Mouse (Mus musculus) brain, adult 2 months (tissue): ENCODE data around the gene Arf1.

Source experiments
- DNase-seq: peaks from one replicate; pipeline ENCODE4 v3.0.0; 2011; ENCODE audit warnings: low read depth, low spot score

Gene Arf1

GRCm38 (mm10) chr11:59228122-59228953, at the start of gene Arf1:
Gene Arf1, minus strand, starts transcription at chr11:59228270.
- DNase-seq: peak; percentile 98

- DNase-seq: no peak
These were observed 48.8 kb upstream of the Arf1 start for GRCm38 (mm10) chr11:59276877-59277276.

GRCm38 (mm10) chr11:59274184-59274583, 46.1 kb upstream of the Arf1 start:
- no peak for DNase-seq

- DNase-seq: no peak
These were observed 38.7 kb upstream of the Arf1 start for GRCm38 (mm10) chr11:59266727-59267126.

GRCm38 (mm10) chr11:59265154-59265813, 37.2 kb upstream of the Arf1 start:
- no peak for DNase-seq

- DNase-seq: no peak
These were observed 36.5 kb upstream of the Arf1 start for GRCm38 (mm10) chr11:59264593-59264992.

GRCm38 (mm10) chr11:59263870-59264563, 35.9 kb upstream of the Arf1 start:
- peak; percentile 59 for DNase-seq

GRCm38 (mm10) chr11:59262308-59262707, 34.2 kb upstream of the Arf1 start:
- DNase-seq: no peak

- no peak for DNase-seq
These were observed 32.8 kb upstream of the Arf1 start for GRCm38 (mm10) chr11:59260706-59261493.

- DNase-seq: no peak
These were observed 31.6 kb upstream of the Arf1 start for GRCm38 (mm10) chr11:59259647-59260046.

- DNase-seq: no peak
These were observed 20.0 kb upstream of the Arf1 start for GRCm38 (mm10) chr11:59248101-59248500.

GRCm38 (mm10) chr11:59243856-59244255, 15.8 kb upstream of the Arf1 start:
- no peak for DNase-seq

GRCm38 (mm10) chr11:59241841-59242240, 13.8 kb upstream of the Arf1 start:
- DNase-seq: peak; percentile 23

- no peak for DNase-seq
These were observed 11.7 kb upstream of the Arf1 start for GRCm38 (mm10) chr11:59239796-59240195.

GRCm38 (mm10) chr11:59239428-59239785, 11.3 kb upstream of the Arf1 start:
- no peak for DNase-seq

GRCm38 (mm10) chr11:59238525-59239427, 10.7 kb upstream of the Arf1 start:
- DNase-seq: peak; percentile 86

- no peak for DNase-seq
These were observed 4.7 kb upstream of the Arf1 start for GRCm38 (mm10) chr11:59232797-59233196.

GRCm38 (mm10) chr11:59230144-59230760, 2.2 kb upstream of the Arf1 start:
- DNase-seq: peak; percentile 75

- DNase-seq: no peak
These were observed 407 bp downstream of the Arf1 start for GRCm38 (mm10) chr11:59227604-59228121.
